Mouse (Mus musculus) thymus, adult 2 months (tissue): ENCODE data around the gene Lrrc10b. TPM values are rescaled to one million over a fixed set of nuclear protein-coding genes. Genes with fewer than 3 reads are reported as not detected.
A peak's percentile ranks its signal among the peaks of the same experiment; 100 is the strongest.

Experiments
- DNase-seq: peaks from one replicate; pipeline ENCODE4 v3.0.0; 2021
- H3K27ac ChIP-seq: fragments of 200-500 bp; 2 replicates; pipeline ENCODE4 v1.5.1; 2012; ENCODE audit warnings: low read length, control low read depth; ENCODE audit not compliant: control insufficient read depth, insufficient read depth
- H3K27me3 ChIP-seq: fragments of 200-500 bp; 2 replicates; pipeline ENCODE4 v1.6.1; 2012; ENCODE audit warnings: mild to moderate bottlenecking, low read length, moderate library complexity, mixed read lengths; ENCODE audit not compliant: control insufficient read depth, insufficient read depth
- H3K36me3 ChIP-seq: fragments of 200-500 bp; 2 replicates; pipeline ENCODE4 v1.6.1; 2012; ENCODE audit warnings: mild to moderate bottlenecking, low read length, moderate library complexity; ENCODE audit not compliant: control insufficient read depth, insufficient read depth
- H3K4me1 ChIP-seq: fragments of 200-500 bp; replicated peaks from 2 replicates; pipeline ENCODE4 v1.6.1; 2012; ENCODE audit warnings: low read length; ENCODE audit not compliant: control insufficient read depth, insufficient read depth
- H3K4me3 ChIP-seq: fragments of 200-500 bp; 2 replicates; pipeline ENCODE4 v1.5.1; 2012; ENCODE audit warnings: mild to moderate bottlenecking, low read length, control low read depth, moderate library complexity; ENCODE audit not compliant: control insufficient read depth, insufficient read depth
- CTCF ChIP-seq: fragments of 200-500 bp; IDR thresholded peaks from 2 replicates; pipeline ENCODE4 v1.5.1; 2012; ENCODE audit warnings: mild to moderate bottlenecking, control low read depth, low read length, moderate library complexity, borderline replicate concordance; ENCODE audit not compliant: control insufficient read depth, poor library complexity, insufficient read depth; ENCODE audit errors: extremely low read depth
- POLR2A ChIP-seq: fragments of 200-500 bp; IDR thresholded peaks from 2 replicates; pipeline ENCODE4 v1.6.1; 2012; ENCODE audit warnings: mild to moderate bottlenecking, low read length, control low read depth, moderate library complexity; ENCODE audit not compliant: control insufficient read depth, poor library complexity, insufficient read depth; ENCODE audit errors: extremely low read depth
- WGBS: fragments of 180-500 bp; shearing (Covaris S2); methylation state at CpG from one replicate; pipeline ENCODE4 v1.1.7; 2018; 5-methylcytosine and 5-hydroxymethylcytosine counted together
- polyA plus RNA-seq: library from polyadenylated mRNA; depleted of rRNA; stranded (reverse); fragments of >200 nt; gene quantifications from 2 replicates; pipeline ENCODE4 v1.2.3, GENCODE M21; 2012; rRNA removed

Gene Lrrc10b
- 0.42 and 0.59 TPM in 2 replicates for polyA plus RNA-seq

DNA sequence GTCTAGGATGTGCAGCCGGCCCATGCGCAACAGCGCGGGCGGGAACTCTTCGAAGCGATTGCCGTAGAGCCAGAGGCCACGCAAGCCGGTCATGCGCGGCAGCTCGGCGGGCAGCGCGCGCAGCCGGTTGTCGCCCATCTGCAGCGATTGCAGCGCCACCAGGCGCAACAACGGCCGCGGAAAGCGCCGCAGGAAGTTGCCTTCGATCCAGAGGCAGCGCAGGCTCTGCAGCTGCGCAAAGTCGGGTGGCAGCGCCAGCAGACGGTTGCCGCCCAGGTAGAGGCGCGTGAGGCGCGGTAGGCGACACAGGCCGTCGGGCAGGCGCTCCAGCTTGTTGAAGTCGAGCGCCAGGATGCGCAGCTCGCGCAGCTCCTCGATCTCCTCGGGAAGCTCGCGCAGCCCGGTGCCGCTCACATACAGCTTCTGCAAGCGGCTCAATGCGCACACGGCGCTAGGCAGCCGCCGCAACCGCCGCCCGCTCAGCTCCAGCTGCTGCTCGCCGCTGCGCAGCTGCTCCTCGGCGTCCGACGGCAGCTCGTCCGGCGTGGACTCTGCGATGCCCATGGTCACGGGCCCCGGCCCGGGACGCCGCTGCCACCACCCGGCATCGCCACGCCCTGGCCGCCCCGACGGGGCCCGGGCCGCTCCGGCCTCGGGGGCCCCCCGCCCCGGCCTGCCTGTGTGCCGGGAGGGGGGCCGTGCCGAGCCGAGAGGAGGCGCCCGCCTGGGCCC, at the start of gene Lrrc10b:
Gene Lrrc10b (minus strand): TSS at position 722 of the 732 bp plus-strand sequence.
- H3K27me3 ChIP-seq = peaks cover 16% of the 10 kb centered on the region
- no peaks in the 10 kb centered on the region for H3K36me3 ChIP-seq
- no peak within 1 kb of the TSS for H3K27ac ChIP-seq
- DNase-seq = peak; percentile 49
- no peaks in the 10 kb centered on the region; the same call in 1 of the 2 replicates for H3K4me1 ChIP-seq
- WGBS = 2% methylated on average over 95 of the region's 96 CpGs
- TF ChIP-seq CTCF (0 out of 2 replicates have a peak, but pooled peaks have one; percentile 24), POLR2A (no peak)
- no peak within 1 kb of the TSS for H3K4me3 ChIP-seq

DNA sequence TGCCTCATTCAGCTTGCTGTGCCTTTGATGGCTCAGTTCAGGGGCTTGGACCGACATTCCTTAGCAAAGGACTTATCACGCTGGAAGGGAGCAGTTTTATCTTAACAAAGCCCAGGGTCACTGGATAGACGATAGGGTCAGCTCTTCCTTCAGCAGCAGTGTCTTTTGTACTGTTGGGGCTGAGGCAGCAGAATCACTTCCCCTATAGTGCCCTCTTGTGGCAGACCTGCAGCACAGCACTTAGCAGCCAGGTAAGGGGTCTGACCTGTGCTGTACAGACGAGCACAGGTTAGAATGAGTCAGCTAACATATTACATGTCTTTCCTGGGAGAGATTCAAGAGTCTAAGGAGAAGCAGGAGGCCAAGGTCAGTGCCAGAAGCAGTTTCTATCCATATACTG, 45.3 kb upstream of the Lrrc10b start:
- Histone ChIP-seq H3K27me3 (no peaks in the 10 kb centered on the region), H3K4me3 (no peak overlapping the region), H3K36me3 (peaks cover 53% of the 10 kb centered on the region), H3K4me1 (no peaks in the 10 kb centered on the region), H3K27ac (no peak overlapping the region)
- peak; percentile 51 for DNase-seq
- 35% methylated on average over 4 of the region's 4 CpGs for WGBS
- no peak for TF ChIP-seq POLR2A
- peak; percentile 70; the same call in 1 of the 2 replicates for TF ChIP-seq CTCF

DNA sequence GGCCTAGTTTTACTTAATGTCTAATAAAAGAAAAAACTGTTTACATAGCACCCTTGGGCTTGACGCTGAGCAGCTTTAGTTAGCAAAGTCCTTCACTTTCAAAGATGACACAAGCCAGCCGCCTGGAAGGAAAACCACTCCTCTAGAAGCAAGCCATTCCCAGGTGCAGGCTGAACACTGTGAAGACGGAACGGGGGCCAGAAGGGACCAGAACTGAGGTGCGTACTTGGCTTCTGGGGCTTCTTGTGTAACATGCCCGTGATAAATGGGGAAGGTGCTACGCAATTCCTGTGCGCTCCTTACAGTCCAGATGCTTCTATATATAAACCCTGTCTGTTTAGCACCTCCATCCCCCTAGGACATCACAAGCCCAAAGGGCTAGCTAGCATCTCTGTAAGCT, 43.3 kb upstream of the Lrrc10b start:
- TF ChIP-seq CTCF (no peak), POLR2A (no peak)
- Histone ChIP-seq H3K27me3 (no peaks in the 10 kb centered on the region), H3K36me3 (peaks cover 40% of the 10 kb centered on the region), H3K27ac (no peak overlapping the region), H3K4me1 (no peaks in the 10 kb centered on the region), H3K4me3 (no peak overlapping the region)
- 97% methylated on average over 8 of the region's 8 CpGs for WGBS
- no peak for DNase-seq

DNA sequence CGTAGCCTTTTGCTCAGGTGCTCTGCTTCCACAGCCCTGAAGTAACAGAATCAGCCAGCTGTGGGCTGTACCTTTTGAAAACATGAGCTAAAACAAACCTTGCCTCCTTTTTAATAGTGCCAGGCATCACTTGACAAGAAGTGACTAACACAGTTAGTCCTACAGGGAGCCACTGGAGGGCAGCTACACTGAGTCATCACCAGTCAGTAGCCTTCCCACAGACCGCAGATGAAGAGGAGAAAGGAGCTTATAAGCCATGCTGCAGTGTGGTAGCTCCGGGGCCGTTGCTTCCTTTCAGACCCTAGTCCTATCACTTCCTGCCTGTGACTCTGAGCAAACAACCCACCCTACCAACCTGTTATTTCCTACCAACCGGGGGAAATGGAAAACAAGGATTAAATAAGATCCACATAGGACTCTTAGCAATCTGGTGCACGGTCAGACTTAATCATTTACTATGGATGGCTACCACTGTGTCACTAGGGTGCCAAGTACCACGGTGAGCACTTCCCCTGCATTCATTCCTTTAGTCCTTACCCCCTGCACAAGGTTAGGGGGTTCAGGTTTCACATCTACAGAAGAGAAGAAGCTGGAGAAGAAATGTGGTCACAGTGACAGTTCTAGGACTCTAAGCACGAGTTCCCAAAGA, 40.4 kb upstream of the Lrrc10b start:
- no peak for DNase-seq
- Histone ChIP-seq H3K36me3 (peaks cover 25% of the 10 kb centered on the region), H3K27ac (no peak overlapping the region), H3K27me3 (no peaks in the 10 kb centered on the region), H3K4me1 (no peaks in the 10 kb centered on the region), H3K4me3 (no peak overlapping the region)
- 29% methylated on average over 8 of the region's 8 CpGs for WGBS
- no peak for TF ChIP-seq POLR2A
- no peak for TF ChIP-seq CTCF

DNA sequence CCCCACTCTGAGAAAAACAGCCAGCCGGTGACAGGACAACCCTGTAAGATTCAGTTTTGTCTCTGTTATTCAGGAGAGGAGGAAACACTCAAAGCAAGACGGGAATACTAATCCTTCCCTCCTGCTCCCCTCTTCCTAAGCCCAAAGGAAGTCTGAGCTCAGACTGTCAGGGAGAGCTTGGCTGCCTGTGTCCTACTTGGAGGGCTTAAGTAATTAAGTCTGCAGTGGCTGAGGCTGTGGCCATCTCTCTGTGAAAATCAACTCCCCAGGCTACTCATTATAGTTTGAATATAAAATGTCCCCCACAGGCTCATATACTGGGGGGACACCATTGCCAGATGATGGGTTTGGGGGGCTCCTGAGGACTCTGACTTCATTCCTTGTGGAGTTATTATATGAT, 39.7 kb upstream of the Lrrc10b start:
- DNase-seq = no peak
- WGBS = 92% methylated on average over 2 of the region's 2 CpGs
- Histone ChIP-seq H3K27ac (no peak overlapping the region), H3K36me3 (peaks cover 23% of the 10 kb centered on the region), H3K4me1 (no peaks in the 10 kb centered on the region), H3K4me3 (no peak overlapping the region), H3K27me3 (no peaks in the 10 kb centered on the region)
- no peak for TF ChIP-seq CTCF

DNA sequence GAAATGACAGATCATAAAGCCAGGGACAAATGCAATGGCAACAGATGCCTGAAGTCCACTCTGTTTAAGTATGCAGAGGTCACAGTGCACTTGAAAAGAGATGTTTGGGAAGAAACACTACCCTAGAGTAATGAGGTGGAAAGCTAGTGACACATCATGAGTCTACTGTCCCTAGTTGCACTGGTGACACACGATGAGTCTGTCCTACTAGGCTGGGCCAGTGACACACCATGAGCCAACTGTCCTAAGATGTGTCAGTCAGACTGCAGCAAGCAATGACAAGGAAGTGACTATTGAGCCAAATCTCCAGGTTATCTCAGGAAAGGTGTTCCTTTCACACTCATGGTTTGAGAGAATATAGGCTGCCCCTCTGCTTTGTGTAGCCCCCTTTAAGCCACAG, 38.4 kb upstream of the Lrrc10b start:
- peaks cover 10% of the 10 kb centered on the region for H3K36me3 ChIP-seq
- no peak for DNase-seq
- no peak overlapping the region for H3K4me3 ChIP-seq
- WGBS = 97% methylated on average over 1 of the region's 1 CpGs
- H3K4me1 ChIP-seq = no peaks in the 10 kb centered on the region
- no peaks in the 10 kb centered on the region for H3K27me3 ChIP-seq
- TF ChIP-seq CTCF (no peak), POLR2A (no peak)
- H3K27ac ChIP-seq = no peak overlapping the region

DNA sequence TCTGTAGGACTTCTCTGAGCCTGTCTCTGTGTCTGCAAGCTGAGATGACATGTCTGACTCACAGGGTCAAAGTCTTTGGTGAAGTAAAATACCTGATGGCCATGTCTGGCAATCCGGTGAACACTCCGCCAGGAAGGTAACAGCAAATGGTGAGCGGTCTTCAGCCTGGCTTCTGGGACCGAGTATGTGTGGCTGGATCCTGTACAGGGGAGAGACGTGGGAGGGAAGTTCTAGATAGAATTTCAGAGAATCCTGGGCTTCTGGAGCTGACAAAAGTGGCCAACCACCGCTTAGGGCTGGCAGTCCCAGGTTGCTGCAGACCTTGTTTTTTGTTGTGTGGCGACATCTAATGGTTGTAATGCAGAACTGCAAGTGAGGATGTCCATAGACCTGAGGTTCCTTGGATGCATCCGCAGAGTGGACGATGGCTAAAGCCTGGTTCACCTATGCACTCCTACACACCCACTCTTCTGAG, 29.0 kb upstream of the Lrrc10b start:
- no peaks in the 10 kb centered on the region for H3K4me1 ChIP-seq
- 31% methylated on average over 9 of the region's 9 CpGs for WGBS
- no peak overlapping the region for H3K4me3 ChIP-seq
- no peak overlapping the region for H3K27ac ChIP-seq
- TF ChIP-seq CTCF = peak; percentile 58; the same call in 1 of the 2 replicates
- TF ChIP-seq POLR2A = no peak
- peak; percentile 46 for DNase-seq
- no peaks in the 10 kb centered on the region for H3K27me3 ChIP-seq
- H3K36me3 ChIP-seq = no peaks in the 10 kb centered on the region
